Mouse (Mus musculus) spleen, postnatal 10 days (tissue): Measurements from ENCODE around the gene Tnxb.

ENCODE experiments used
- DNase-seq, 2 experiments: peaks; one replicate each; pipeline ENCODE4 v3.0.0; 2021 to 2022; ENCODE audit warnings: low spot score in 2 of 2

The Tnxb gene

DNA sequence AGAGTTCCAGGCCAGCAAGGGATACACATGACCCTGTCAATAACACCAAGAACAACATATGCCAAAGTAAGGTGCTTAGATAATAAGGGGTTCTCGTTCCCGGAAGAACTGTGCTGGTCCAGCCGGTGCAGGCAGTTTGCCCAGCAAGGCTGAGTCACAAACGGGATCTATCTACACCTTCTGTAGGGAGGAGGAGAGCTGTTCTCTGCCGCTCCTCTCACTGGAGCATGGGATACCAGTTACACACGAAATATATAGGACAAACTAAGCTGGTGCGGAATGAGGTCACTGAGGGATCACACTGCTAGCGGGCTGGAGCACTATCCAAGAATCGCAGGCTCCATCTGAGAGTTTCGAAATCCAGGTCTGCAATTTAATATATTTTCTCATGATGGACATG lies 26.4 kb upstream of the Tnxb start:
- DNase-seq: no peak

DNA sequence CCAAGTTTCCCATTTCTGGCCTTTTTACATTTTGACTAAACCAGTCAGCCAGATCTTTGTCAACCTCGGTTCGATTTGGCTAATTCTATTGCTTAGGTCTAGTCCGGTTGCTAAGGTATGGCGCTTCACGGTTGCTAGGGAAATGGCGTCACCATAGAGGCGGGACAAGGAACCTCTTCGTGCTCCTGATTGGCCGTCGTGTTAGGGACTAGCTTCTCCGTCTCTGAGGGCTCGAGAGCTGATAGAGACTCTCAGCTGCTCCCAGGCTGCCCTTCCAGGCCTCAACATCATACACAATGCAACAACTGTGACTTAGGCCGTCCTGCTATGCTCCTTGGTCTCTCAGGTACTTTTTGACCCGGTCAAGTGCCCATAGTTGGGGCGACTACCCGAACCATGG lies 25.7 kb upstream of the Tnxb start, which contains the start of gene Fkbpl:
Gene Fkbpl, plus strand, starts transcription at position 157 of the 400 bp plus-strand sequence.
- peak; percentile 89 to 94 for DNase-seq

DNA sequence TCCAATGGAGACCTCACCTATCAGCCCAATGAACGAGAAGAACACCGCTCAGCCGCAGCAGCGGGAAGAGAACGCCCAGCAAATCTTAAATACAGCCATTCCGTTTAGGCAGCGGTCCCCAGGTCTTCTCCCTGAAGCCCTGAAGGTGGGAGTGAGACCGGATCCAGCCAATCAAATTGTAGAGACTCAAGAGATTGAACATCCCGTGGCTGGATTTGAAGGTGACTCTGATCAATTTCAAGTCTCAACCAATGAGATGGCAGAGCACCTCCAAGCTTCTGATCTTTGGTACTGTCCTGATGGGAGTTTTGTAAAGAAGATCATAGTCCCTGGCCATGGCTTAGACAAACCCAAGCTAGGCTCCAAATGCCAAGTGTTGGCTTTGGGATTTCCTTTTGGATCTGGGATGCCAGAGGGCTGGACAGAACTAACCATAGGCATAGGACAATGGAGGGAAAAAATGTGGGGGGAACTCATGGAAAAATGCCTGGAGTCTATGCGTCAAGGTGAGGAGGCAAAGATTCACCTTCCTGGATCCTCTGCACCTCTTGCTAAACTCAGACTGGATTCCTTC lies 25.0 kb upstream of the Tnxb start:
- no peak for DNase-seq

DNA sequence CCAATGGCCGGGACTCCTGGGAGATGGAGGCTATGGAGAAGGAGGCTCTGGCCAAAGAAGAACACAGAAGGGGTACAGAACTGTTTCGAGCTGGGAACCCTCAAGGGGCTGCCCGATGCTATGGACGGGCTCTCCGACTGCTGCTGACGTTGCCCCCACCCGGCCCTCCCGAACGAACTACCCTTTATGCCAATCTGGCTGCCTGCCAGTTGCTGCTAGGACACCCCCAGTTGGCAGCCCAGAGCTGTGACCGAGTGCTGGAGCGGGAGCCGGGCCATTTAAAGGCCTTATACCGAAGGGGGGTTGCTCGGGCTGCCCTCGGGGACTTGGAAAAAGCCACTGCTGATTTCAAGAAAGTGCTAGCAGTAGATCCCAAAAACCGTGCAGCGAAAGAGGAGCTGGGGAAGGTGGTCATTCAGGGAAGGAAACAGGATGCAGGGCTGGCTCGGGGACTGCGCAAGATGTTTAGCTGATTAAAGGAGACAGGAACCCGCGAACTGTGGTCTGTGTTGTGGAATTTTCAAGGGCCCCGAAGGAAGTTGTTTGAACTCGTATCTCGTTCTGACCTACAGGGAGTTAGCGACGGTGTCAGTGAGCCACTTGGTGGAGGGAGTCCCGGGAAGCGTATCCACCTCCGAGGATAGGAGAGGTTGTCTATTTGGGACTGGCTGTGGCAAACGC lies 24.4 kb upstream of the Tnxb start:
- no peak for DNase-seq

DNA sequence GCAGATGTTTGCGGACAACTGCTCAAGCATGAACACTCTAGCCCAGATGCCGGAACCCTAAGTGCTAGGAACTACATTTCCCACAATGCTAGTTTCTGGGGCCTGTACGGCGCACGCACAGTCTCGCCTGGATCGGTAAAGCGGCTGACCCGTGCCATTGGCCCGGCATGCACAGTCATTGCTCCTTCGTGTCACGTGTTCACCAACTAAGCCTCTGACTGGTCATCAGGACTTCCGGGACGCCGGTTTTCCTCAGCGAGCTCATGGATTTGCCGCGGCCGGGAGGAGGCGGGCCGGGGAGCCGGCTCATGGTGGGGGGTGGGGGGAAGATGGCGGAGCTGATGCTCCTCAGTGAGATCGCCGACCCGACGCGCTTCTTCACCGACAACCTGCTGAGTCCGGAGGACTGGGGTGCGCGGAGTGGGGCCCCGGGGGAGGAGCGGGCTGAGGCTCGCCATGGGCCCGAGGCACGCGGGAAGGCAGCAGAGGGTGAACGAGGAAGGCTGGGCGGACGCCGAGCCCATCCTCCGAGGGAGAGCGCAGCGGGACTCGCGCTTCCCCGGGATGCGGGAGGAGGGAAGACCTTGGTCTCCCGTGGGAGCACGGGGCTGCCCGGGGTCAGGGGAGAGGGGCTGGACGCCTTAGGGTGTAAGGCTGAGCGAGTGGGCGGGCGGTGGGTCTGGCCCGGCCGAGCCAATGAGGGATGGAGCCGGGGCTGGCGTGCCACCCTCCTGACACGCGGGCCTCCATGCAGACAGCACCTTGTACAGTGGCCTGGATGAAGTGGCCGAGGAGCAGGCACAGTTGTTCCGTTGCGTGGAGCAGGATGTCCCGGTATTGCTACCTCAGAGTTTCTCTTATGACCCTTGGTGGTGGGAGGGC lies 23.2 kb upstream of the Tnxb start, which contains the start of gene Atf6b:
Gene Atf6b, plus strand, starts transcription at position 241 of the 882 bp plus-strand sequence.
- peak; percentile 80 to 94 for DNase-seq

DNA sequence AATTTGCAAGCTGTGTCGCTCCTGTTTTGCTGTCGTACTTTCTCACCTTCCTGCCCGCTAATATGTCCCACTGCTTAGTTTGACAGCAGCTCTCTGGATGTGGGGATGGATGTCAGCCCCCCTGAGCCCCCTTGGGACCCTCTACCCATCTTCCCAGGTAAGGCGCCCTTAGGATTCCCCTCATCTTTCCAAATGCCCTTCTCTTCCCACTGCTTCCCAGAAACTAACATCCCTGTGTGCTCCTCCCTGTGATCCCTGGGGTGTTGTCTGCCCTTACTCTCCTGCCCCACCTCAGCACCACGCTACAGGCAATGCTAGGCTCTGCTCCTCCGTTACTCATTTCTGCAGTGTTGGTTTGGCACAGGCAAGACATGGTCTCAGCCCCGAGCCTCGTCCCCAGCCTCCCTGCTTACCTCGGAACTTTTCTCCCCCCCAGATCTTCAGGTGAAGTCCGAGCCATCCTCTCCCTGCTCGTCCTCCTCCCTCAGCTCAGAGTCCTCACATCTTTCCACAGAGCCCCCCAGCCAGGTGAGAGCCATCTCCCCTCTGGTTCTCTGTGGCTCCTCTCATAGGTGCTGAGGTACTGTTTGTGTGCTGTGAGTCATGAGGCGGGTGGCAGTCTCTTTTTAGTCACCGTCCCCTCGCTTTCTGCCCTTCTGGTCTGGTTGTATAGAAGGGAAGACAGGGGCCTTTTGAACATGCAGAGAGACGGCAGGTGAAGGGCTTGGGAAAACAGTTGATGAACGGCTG lies 22.0 kb upstream of the Tnxb start:
- DNase-seq: no peak

DNA sequence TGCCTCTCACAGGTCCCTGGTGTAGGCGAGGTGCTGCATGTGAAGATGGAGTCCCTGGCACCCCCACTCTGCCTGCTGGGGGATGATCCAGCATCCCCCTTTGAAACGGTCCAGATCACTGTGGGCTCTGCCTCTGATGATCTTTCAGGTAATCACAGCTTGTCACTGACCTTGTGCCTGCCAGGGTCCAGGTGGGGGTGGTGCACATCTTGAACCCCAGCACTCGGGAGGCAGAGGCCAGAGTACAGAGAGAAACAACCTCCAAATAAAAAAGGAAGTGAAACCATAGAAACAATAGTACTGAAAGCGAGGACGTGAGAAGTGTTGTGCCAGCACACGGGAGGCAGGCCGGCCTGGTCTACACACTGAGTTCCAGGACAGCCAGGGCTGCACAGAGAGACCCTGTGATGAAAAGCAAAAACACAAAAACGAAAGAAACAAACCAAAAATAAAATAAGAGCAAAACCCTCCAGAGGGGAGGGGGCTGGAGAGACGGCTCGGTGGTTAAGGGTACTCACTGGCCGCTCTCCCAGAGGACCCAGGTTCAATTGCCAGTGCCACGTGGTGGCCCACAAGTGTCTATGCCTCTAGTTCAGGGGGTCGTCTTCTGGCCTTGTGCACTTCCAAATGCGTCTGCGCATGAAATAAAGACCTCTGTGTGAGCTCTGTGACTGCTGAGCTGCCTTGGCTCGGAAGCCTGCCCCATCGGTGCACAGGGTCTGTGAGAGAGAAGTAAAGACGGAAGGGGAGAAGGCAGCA lies 21.1 kb upstream of the Tnxb start:
- DNase-seq: no peak

DNA sequence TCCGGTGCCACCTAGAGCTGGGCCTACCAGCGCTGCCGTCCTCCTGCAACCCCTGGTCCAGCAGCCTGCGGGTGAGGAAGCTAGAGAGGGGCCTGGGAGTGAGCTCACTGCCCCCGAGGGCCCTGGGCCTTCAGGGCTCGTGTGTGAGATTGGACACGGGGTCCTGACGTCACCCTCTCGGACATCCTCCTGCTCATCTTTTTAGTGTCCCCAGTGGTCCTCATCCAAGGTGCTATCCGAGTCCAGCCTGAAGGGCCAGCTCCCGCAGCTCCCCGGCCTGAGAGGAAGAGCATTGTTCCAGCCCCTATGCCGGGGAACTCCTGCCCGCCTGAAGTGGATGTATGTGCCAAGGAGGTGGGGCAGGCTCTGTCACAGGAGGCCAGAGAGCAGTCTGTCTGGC lies 19.6 kb upstream of the Tnxb start:
- no peak for DNase-seq

DNA sequence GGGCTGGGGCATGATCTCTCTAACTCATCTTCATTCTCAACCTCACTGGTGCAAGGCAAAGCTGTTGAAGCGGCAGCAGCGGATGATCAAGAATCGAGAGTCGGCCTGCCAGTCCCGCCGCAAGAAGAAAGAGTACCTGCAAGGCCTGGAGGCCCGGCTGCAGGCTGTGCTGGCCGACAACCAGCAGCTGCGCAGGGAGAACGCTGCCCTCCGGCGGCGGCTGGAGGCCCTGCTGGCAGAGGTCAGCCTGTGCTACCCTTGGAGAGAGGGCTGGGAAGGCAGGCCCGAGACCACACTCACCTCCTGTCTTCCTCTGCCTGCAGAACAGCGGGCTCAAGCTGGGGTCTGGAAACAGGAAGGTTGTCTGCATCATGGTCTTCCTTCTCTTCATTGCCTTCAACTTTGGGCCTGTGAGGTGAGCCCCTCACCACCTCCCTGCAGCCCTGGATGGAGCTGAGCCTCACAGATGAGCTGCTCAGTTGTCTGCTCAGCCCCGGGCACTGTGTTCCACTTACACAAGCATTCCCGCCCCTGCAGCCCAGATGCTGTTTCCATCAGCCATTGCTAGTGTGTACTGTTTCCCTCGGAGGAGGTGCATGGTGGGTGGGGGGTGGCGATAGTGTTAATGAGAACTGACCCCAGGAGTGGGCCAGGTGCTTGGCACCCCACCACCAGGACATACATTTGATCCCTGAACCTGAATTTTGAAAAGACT lies 18.7 kb upstream of the Tnxb start:
- DNase-seq: peak in 1 of 2 experiments; percentile 63

DNA sequence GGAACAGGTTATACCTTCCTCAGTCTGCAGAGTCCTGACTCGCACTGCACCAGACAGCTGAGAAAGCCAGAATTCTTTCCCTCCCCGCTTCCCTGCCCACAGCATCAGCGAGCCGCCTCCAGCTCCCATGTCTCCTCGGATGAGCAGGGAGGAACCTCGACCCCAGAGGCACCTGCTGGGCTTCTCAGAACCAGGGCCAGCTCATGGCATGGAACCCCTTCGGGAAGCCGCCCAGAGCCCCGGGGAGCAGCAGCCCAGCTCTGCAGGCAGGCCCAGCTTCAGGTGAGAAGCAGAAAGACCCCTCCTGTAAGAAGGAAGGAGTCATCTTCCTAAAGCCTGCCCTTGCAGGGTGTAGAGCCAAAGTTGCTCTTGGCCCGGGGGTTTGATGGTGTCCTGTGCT lies 17.8 kb upstream of the Tnxb start:
- no peak for DNase-seq

DNA sequence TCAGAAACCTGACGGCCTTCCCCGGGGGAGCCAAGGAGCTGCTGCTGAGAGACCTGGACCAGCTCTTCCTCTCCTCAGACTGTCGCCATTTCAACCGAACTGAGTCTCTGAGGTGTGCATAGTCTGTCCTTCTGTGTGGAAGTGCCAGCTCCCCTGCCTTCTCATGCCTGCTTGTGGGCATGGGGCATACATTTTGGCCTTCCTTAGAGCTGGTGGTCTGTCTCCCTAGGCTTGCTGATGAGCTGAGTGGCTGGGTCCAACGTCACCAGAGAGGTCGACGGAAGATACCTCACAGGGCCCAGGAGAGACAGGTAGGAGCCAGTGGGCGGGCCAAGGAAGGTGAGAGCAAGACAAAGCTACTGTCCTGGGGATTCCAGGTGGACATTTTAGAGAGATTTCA lies 17.4 kb upstream of the Tnxb start:
- DNase-seq: no peak

DNA sequence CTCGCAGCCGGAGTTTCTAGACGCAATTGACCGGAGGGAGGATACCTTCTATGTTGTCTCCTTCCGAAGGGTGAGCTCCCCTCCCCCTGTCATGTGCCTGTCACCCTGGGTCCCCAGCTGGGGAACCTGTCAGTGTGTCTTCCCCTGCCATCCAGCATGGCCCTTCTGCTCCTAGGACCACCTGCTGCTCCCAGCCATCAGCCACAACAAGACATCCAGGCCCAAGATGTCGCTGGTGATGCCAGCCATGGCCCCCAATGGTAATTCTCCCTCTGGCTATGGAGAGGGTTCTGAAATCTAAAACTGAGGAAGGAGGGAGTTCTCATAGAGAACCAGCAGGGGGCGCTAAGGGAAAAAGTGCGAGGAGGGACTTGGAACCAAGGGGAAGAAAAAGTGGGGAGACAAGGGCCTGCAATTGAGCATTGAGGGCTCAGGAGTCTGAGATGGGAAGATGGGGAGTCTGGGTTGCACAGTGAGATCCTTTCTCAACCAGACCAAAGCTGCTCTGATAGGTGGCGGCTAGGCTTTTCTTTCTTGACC lies 16.5 kb upstream of the Tnxb start:
- peak; percentile 50 to 76 for DNase-seq

DNA sequence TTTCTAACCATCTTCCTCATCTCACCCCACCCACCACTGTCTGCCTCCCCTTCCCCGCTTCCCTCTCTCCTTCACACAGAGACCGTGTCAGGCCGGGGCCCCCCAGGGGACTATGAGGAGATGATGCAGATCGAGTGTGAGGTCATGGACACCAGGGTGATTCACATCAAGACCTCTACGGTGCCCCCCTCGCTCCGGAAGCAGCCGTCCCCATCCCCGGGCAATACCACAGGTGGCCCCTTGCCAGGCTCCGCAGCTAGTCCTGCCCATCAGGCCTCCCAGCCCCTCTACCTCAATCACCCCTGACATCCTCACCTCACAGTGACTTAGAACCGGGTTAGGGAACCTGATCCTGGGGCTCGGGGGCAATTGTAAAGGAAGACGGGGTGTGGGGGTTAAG lies 15.9 kb upstream of the Tnxb start:
- no peak for DNase-seq

DNA sequence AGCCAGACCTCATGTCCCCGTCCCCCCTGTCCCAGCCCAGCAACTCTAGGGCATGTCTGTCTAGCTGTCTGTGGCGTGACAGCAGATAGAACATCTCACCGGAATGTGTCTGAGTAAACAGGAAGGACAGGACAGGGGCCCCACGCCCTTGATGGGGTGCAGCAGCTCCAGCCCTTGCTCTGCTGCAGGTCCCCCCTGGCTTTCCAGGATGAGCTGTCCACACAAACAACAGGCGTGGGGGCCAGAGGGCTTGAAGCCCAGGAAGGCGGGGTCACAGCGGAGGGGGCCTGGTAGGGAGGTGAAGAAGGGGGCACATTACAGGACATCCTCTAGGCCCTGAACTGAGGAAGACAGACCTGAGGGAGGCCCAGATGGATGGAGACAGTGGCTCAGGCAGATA lies 15.2 kb upstream of the Tnxb start:
- no peak for DNase-seq

DNA sequence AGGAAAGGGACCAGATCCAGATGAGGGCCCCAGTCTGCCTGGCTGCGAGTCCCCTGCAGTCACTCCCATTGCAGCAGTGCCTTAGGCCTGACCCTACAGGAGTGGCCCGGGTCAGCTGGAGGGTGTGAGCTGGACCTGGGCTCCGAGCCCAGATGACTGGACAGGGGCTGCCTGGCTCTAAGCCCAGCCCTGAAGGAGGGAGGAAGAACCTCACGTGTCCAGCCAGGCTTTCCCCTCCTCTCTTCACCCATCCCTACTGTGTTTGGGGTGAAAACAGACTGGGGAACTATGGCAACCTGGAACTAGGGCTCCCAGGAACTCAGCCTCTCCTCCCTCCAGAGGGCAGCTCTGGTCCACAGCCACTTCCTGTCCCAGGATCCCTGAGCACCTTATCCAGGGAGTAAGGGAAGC lies 14.7 kb upstream of the Tnxb start:
- no peak for DNase-seq

DNA sequence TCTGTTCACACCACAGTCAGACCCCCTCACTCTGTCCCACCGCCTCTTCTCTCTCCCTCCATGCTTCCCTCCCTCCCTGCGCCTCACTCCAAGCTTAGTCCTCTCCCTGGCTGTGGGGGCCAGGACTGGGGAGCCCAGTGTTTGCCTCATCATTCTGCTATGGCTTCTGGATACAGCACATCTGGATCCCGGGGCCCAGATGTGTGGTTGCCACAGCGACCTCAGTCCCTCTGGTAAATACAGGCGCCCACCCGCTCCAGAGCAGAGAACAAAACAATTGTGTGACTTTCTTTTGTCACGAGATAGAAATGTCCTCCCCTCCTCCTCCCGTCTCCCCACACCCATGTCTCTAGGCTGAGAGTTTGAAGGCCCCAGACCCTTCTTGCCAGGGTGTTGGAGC lies 13.7 kb upstream of the Tnxb start:
- no peak for DNase-seq

DNA sequence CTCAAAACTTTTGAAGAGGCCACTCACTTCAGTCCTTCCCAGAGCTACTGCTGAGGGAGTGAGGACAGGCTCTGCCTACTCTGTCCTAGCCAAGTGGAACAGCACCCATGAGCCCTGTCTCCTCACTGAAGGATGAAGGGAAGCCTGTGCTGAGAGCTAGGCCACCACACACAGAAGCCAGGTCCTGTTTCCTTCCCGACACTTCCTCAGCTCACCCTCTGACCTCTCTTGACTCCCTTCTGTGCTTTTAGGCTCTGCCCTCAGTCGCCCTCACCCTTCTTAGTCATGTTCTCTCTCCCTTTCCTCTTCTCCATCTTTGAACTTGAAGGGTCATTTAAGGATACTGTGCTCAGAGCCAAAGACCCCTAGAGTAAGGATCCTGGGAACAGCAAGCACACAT lies 13.1 kb upstream of the Tnxb start:
- no peak for DNase-seq

DNA sequence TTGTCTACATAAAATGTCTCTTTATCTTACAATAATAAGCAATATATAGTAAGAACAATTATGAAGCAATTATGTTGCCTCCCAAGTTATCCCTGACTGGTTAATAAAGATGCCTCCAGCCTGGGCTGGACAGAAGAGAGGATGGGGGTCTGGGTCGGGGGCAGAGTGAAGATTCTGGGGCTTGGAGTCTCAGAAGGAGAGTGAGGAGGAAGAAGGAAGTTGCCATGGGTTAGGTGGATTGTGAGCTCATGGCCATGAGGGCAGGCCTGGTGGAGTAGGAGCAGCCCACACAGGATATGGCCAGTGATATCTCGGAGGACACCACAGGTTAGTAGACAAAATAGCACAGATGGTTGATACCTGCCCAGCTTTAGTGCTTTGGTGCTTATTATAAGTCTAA lies 12.2 kb upstream of the Tnxb start:
- no peak for DNase-seq

DNA sequence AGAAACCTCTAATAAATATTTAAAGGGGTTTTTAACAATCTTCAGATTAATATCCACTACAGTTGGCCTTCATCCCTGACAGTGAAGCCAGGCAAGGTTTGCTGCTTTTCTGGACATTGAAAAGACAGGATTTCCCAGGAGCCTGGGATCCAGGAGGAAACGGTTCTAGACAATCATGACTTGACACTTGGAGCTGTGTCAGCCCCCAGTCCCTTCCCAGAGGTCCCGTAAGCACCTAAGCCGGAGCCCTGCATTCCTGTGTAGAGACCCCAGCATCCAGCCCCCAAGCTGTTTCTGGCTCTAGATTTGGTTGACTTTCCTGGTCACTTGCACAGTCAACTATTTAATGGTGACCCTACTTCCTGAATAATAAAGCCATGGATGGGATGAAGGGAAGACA lies 11.7 kb upstream of the Tnxb start:
- DNase-seq: no peak

DNA sequence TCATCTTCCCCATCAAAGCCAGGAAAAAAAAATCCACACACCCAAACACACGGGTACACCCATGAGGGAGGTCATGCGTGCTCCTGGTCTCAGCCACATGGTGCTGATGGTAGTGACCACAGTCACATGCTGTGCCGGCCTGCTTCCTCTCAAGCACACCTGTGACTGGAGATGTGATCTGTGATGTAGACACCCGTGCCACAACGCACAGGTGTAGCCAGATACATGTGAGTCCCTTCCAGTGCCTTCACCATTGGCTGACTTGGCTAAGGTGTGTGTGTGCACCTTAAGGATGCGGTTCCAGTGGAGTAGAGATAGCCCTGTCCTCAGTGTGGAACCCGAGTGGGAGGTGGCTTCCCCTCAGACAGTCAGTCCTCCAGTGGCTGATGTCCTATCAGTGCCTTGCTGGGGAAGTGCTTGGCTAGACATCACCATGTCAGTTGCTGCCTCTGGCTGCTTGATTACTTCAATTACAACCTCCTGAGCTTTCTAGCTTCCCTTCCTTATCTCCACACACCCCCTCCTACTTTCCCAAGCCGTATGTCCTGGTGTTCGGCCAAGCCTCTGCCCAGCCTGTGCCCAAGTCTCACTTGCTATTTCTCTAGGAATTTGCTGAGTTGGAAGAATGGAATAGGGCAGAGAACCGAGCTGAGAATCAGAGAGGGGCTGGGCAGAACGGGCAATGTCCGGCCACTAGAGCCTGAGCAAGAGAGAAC lies 11.0 kb upstream of the Tnxb start:
- no peak for DNase-seq
